Mouse (Mus musculus): ENCODE data around the gene Rgs6.

The Rgs6 gene

DNA sequence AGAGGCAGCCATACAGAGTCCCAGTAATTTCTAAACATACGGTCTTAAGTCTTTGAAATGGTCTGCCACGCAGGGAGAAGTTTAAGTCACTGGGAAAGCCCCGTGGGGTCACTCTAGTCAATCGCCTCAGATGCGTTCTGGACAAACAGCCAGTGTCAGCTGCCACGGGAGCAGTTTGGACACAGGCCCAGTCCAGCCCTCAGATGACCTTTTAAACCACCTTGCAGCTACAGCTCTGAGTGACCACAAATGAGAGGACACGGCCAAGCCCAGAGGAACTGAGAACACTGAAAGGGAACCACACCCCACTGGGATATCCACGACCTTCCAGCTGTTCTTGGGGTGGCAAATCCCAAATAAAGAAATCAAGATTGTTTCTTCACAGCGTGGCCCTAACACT lies 512.3 kb downstream of the Rgs6 start:
- DNase-seq = peak; percentile 70 to 84

DNA sequence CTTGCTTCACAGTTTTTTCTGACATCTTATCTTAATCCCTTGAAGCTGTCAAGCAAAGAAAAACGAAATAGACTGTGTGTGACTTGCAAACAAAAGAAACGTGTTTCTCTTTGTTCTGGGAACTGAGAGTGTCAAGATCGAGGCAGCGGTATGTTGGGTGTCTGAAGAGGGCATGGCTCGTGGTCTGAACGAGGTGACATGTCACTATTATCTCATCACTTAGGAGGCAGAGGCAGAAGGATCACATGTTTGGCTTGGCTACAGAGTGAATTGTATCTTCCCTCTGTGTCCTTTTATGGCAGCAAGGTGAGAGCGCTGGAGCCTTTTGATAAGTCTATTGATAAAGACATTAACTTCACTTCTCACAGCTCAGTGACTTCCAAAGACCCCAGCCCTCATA lies 512.8 kb downstream of the Rgs6 start:
- no peak for DNase-seq

DNA sequence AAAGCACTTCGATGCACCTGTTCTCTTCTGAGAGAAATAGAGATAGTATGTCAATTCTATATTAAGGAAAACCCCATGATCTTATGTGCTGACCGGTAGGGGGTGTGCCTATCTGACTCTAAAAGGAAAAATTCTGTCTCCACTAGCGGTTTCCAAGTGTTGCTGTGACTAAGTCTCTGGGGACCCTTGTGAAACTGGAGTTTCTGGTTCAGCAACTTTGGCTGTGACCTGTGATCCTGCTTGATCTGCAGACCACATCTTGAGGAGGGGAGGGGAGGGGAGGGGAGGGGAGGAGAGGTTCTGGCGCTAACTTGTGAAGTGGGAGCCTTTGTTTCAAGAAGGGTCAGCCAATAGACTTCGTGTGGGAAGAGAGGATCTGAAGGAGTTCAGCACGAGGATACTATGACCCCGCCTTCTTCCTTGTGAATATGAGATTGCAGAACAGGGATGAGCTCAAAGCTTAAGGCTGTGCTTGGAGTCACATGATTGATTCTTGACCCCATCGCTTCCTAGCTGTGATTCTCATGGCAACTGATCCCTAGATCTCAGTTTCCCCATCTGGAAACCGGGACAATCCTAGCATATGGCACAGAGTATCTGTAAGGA lies 517.5 kb downstream of the Rgs6 start:
- no peak for DNase-seq

DNA sequence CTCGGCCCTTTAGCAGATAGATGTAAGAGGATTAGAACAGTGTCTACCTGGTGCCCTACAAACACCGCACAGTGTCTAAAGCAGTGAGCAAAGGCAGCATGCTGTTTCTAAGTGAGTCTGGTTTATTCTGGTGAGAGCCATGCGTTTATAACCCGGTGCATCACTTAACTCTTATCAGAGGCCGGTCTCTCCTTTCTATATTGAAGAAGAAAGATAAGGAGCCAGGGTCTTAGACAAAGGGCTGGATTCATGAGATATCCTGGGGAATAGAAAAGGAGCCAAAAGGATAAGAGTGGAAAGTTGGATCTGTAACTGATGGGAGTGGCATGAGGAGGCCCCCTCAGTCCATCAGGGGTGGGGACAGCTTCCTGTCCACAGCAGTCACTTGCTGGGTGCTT lies 518.0 kb downstream of the Rgs6 start:
- DNase-seq = no peak

DNA sequence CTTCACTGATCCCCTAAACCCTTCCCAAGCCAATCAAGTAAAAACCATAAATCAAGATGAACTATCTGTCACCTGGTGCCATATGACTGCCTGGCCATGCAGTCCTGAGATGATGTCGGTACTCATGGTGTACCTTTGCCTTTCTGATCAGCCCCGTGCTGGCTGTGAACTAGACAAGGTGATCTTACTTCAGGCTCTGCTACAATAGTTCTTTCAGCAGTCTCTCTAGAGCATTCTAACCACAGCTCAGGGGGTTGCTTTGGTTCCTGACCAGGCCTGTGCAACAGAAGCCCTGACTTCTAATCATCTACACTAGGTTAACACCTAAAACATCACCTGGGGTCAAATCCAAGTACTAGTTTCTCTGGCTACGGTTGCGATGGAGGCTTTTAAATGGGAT lies 521.4 kb downstream of the Rgs6 start:
- DNase-seq = no peak

DNA sequence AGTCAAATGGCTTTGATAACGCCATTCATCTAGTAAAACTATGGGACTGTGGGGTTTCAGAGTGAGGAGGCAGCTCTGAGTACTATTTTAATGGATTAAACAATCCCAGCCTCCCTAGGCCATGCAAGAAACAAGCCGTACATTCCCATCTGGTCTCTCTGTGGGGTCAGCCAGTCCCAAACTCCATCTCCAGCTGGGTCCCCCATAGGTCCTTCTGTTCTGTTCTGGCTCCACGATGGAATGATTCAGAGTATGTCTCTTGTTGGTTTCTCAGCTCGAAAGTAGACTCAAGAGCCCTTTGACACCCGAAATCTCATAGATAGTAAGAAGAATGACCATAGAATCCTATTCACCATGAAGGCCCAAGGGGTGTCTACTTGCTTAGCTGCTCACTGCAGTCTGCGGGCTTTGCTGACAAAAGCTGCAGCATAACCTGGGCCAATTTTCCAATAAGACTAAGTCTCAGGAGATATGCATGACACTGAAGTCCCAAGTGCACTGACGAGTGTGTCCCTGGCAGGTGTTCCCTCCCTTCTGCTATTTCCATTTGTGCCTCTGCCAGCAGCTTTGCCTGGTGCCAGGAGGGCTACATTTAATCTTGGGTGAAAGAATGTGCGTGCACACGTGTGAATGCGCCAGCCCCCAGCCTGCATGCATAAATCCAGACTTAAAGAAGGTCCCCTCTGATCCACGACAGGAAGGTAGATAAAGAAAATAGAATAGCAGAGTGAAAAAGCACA lies 522.0 kb downstream of the Rgs6 start:
- peak; percentile 10 to 48 for DNase-seq

DNA sequence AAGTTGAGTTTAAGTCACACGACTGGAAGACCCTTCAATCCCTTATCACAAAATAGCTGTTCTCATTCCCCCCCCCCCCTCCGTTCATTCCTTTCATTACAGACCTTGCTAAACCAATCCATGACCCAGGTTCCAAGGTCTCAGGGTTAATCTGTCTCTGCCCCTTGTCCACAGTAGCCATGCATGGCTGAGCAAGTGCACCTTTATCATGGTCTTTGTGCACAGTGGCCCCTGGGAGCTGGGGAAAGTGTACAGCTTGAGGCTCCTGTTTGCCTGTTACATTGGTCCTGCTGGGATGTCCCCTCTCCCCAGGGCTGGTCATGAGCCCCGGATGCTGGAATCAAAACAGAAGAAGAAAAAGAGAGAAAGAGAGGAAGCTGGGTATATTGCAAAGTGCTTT lies 522.6 kb downstream of the Rgs6 start:
- DNase-seq = peak; percentile 25 to 53

DNA sequence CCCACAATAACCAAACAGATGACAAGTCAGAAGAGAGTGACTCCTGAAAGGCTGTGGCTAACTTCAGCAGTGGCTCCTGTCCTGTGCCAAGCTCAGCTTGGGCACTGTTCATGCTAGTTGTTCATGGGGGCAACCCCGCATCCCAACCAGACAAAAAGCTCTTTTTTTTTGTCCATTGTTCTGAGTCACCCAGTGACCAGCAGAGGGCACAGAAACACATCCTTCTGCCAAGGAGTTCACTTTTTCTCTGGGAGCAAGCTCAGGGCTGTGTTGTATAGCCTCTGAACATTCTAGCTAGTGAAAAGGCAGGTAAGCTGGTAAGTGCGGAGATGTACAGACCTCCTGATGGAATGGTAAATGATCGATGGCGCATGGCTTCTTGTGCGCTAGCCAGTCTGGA lies 524.2 kb downstream of the Rgs6 start:
- DNase-seq = no peak

DNA sequence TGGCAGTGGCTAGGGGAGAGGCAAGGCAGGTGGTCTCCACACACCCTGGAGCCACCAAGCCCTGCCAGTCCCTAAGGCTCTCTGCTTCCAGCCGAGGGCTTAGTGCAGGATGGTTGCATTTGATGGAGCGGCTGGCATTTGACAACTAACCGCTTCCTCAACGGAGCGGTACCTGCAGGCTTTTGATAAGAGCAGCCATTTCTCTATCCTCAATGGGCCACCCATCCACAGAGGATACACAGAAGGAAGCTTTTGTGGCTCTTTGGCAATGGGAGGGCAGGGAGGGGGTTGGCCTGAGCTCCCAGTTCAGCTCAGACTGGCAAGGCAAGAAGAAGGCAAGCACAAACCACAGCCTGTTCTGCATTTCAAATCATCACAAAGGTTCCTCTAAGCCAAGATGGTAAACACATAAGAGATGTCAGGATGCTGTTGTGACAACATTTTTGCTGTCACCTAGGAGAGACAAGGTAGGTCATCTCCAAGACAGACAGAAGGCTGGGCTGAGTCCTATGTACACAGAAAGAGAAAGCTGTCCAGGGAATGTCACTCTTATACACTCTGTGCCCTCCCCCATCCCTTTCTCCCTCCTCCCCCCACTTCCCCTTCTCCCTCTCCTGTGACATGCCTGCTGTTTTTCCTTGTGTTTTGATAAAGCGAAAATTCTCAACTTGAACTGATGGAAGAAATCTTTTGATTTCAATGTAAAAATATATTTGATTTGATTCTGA lies 525.0 kb downstream of the Rgs6 start:
- no peak for DNase-seq

DNA sequence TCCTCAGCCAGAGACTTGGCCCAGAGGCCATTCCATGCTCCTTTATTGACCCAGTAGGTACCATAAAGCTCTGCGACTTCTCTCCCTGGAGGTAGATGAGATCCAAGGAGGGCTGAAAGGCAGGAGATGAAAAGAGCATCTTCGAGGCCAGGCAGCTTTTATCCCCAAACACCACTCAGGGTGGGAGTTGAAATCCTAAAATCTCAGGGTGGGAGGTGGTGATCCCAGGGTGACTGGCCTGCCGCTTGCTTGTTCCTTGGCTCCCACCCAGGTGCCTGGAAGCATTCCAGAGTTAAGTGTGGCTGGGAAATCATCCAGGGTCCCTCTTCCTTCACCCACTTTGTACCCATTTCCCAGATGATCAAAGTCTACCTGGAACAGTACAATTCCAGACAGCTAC lies 525.9 kb downstream of the Rgs6 start:
- DNase-seq = peak in 1 of 2 experiments; percentile 16

DNA sequence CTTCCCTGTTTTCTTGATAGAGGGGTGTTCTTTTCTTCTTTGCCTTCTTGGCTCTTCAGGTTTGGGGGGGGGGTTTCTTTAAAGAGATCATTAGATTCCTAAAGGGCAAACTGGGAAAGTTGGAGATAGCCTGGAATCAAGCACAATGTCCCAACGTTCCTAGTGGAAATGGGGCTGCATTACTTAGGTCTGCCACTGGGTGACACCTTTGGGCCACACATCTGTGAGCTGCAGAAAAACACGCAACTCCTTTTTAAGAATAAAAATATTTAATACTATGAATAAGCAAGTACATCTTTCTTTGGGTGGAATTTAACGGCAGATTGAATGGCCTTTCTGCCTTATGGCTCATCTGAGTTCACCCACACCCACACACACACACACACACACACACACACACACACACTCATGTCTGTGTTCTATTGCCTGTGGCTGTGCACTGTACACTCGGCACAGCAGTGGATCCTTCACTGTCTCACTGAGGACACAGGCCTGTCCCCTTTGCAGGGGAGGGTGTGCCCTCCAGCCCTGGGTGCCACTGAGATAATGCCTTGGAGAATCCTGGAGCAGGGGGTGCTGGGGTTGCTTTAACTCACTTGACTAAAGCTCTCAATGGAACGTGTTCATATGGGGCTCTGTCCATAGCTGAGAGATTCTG lies 526.4 kb downstream of the Rgs6 start:
- DNase-seq = peak; percentile 62 to 83

DNA sequence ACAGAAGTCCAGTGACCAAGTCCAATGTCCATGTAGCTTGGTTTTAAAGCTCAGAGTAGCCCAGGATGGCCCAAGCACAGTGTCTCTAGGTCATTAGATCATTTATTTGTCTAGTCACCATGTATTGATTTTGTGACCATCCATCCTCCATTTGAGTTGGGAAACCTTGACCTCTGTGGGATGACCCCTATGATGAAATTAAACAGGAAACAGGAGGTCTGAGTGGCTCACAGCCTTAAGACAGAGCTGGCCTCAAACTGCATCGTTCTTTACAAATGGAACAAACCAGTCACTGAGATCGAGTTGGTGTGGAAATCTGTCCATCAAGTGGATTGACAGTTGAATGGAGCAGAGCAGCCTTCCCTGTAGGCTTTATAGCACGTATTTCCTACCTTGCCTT lies 536.0 kb downstream of the Rgs6 start:
- DNase-seq = no peak

DNA sequence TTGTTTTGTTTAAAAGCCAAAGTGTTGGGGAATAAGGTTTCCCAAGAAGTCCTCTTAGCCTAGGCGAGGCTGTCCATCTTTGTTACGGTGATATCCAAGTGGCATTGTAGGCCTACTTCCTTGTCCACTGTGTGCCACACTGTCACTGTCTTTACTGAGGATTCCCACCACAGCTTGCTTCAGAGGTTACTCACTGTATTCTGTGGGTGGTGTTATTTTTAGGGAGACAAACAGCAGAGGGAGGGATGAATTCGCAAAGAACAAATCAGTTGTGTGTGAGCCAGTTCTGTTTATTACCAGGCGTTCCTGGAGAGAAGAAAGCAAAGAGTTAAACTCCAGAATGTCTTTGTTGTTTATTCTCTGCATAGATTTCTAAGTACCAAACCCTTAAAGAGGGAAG lies 537.2 kb downstream of the Rgs6 start:
- no peak for DNase-seq

DNA sequence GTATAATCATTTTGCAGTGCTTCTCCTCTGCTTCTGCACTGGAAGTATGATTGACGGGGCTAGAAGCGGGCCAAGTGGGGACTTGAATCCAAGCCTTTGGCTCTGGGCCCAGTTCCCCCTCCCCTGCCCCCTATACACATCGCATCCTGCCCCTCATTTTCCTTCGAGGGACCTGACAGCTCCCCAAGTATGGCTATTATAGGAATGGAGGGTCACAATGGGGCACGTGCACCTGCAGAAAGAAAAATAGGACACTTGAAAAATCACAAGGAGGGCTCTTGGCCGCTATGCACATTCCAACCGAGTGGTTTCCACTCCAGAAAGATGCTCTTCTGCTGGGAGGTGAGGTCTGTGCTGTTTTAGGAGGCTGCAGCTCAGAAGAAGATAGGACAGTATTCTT lies 538.8 kb downstream of the Rgs6 start:
- no peak for DNase-seq

DNA sequence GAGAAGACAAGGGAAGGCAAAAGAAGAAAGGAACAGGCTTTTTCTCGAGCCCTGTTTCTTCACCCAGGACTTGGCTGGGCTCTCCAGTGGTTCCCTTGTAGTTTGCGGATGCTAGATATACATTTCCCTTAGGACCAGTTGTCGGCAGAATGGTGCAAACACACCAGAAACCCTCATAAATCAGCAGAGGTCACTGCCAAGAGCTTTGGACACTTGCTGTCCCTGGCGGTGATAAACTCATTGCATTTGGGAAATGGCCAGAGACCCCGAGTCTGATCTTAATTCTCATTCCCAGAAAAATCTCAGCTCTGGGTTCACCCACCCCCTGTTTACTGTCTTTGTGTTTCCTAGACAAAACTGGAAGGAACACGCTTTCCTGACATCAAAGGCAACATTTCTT lies 539.9 kb downstream of the Rgs6 start:
- peak in 1 of 2 experiments; percentile 34 for DNase-seq

DNA sequence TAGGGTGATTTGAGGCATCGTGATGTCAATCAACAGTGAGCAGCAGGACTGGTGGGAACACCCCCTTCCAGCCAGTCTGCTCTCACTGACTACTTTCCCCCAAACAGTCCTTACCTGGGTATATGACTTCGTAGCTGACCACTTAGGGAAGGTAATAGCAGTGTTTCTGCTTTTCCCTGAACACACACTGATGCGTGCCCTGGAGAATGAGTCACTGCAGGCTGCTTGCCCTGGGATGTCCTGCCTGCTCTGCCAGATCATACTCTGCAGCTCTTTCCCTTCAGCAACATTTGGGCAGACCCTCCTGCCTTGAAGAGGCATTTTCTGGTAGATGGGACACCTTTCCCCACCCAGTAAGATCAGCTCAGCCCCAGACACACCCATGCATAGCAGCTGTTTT lies 540.5 kb downstream of the Rgs6 start:
- DNase-seq = no peak

DNA sequence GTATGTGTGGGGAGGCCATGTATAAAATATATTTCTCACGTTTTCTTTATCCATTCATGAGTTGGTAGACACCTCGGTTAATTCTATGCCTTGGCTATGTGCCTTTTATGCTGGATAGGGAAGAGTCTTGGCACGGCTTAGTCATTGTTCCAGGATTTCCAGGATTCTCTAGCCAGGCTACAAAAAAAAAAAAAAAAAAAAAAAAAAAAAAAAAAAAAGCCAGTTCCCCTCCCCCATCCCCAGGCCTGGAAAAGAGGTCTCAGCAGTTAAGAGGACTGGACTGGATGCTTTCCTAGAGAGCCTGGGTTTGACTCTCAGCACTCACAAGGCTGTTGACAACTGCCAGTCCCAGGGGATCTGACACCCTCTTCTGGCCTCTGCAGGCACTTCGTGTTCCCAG lies 543.3 kb downstream of the Rgs6 start:
- peak in 1 of 2 experiments; percentile 3 for DNase-seq

DNA sequence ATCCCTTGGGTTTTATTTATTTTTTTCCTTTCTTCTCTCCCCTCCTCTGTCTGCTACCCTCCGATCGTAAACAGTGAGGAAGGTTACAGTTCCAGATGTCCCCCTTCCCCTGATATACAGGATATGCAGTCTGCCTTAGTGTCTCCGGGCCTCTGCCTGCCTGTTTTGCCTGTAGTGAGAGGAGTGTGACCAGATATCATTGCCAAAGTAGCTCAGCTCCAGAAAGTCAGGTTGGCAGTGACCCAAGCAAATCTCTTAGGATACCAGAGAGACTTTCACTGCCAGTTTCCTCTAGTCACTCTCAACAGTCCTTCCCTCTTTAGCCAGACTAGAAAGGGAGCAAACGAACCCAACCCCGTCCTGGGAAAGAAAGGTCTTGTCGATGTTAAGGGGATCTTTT lies 545.7 kb downstream of the Rgs6 start:
- peak in 1 of 2 experiments; percentile 65 for DNase-seq

DNA sequence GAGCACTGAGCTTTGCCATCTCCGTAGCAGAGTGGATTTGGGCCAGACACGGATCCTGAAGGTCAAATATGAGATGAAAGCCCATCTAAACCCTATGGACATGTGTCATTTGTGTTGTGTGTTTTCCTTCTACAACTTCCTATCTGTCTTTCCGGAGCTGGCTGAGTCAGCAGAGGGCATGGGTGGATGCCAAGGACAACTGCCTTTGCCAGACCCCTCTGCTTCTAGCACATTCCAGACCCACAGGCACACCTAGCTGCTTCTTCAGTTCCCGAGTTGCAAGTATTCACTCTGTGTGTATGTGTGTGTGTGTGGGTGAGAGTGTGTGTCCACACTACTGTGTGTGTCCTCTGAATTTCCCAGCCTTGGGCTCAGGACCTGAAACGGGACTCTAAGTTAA lies 547.9 kb downstream of the Rgs6 start:
- DNase-seq = no peak

DNA sequence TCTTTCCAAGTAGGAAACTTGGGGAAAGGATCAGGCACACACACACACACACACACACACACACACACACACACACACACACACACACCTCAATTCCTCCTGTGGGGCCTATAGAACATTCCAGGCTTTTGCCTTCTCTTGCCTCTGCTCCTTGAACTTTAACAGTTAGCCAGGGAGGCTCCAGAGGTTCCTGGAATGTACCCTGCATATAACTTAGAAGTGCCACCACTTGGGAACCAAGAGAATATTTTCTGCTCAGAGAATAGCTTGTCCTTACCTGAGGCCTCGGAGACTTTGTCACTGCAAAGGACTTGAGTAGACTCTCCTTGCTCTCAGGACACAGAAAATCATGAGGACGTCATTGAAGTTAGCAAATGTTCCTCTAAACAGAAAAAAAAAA lies 548.4 kb downstream of the Rgs6 start:
- DNase-seq = no peak

DNA sequence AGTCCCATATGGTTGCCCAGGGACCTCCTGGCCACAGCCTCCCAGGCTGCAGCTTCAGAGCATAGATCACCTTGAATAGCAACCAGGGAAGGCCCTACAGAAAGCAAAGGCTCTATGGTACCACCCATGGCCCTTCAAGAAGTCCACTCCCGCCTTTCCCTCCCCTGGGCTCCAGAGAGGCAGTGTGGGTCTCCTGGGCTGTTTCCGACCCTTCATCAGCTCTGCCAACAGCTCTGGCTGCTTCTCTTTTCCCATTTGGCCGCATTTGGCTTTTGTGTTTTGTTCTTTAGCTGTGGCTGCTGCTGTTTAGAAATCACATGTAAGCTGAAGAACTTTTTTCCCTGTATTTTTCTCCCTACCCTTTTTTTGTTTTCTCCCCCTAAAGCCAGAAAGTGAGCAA lies 548.9 kb downstream of the Rgs6 start:
- DNase-seq = no peak

DNA sequence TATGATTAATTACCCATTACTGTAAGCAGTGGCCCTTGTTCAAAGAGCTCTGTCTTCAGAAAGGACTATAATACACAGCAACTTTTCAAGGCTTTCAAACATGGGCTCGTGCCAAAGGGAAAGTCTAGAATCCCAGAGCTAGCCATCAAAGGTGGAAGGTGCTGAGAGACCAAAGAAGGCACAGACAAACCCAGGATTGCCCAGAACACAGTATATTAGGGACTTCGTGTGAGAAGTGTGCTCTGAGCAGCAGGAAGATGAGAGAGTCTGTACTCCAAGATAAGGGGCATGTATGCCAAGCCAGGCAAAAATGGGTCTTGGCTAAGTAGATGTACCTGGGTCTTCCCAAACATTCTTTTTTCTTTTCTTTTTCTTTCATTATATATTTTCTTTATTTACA lies 553.1 kb downstream of the Rgs6 start:
- DNase-seq = no peak

DNA sequence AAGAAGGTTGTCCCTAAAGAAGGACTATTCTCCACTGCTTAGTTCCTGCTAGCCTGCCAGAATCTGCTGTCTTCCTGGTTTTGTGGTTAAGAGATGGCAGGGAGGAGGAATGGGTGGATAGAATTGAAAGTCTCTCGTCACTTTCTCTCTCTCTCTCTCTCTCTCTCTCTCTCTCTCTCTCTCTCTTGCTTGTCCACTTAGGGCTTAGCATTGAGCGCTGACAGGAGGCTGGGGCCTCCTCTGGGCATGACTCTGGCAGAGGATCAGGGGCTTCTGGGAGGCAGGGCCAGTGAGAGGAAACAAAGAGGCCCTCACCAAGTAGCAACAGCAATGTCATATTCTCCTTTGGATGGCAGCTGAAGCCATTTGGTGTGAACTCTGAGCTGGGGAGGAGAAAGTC lies 554.4 kb downstream of the Rgs6 start:
- DNase-seq = no peak

DNA sequence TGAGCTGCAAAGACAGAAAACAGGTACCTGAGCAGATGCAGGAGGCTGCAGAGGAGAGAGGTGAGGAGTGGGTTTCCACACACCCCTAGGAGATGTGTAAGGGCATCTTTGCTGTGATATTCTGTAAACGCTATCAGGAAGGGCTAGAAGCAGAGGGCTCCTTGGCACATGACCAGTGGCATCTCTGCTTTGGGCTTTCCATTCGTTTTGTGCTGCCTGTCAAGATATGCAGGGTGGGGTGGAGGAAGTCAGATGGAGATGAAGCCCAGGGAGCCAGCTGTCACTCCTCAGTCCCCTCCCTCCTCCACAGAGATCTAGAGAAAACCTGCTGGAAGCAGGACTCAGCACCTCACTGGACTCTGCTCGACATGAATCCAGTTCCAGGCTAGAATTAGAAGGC lies 555.0 kb downstream of the Rgs6 start:
- DNase-seq = peak; percentile 30 to 48

All from kidney, postnatal 25 days (tissue).